Mouse (Mus musculus) cerebellum, adult 9-11 months (tissue): ENCODE results near the gene Ttl.

Source experiments
- DNase-seq: peaks from one replicate; pipeline ENCODE4 v3.0.0; 2022

The Ttl gene

DNA sequence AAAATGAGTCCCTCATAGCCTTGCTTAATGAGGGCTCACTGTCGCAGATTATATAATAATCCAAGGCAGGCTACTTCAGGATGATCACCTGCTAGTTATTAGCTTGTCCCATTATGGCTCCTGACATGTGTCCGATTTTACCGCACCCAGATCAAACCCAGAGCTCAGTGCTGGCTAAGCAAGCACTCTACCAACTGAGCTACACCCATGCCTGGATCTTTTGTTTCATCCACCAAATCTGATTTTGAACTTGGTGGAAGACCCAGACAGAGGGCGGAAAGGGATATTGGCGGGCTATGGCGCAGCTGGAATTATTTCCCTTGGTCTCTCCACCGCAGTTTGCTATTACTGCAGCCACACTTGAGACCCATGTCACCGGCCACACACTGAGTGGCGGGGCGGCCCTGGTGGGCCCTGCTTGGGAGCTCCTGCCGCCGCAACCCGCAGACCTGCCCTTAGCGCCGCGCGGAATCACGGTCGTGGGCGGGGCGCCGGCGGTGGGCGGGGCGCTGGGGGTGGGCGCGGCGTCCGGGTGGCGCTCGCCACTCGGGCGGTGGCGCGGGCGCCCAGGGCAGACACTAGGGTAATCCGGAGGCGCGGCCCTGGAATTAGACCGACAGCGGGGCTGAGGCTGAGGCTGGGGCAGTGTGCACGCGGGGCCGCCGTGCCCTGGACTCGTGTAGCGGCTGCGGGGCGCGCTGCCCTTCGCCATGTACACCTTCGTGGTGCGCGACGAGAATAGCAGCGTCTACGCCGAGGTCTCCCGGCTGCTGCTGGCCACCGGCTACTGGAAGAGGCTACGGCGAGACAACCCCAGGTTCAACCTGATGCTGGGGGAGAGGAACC is at the start of gene Ttl:
Gene Ttl, plus strand, starts transcription at position 506 of the 846 bp plus-strand sequence.
- DNase-seq: peak; percentile 82

DNA sequence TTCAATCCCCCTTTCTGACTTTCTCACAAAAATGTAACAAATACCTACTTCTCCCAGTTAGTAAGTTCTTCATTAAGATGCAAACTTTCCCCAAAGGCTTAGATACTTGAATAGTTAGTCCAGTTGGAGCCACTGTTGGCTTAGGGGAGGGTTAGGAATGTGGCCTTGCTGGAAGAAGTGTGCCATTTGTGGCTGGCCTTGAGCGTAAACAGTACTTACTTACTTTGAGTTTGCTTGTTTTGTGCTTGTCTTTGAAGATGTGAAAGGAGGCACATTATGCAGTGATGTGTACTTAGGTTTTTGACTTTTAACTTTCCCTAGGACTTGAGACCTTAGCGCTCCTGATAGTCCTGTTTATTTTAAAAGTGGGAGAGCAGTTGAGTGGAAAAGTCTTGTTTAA is 45.6 kb upstream of the Ttl start:
- DNase-seq: no peak

DNA sequence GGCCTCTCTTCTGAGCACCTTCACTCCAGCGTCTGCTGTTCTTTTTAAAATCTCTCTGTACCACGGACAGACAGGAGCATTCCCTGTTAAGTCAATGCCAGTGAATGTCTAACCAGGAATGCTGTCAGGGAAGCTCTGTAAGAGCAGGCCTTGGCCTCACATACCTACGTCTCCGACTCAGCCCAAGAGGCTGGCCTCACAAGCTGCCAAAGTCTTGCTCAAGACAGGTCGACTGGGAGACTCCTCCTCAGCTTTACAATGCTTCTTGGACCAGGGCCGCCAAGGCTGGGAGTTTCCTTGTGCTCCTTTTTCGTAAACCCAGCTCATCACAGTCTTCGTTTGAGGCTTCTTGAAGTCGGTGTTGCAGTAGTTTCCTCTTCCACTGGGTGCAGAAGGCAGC is 40.9 kb upstream of the Ttl start:
- no peak for DNase-seq

DNA sequence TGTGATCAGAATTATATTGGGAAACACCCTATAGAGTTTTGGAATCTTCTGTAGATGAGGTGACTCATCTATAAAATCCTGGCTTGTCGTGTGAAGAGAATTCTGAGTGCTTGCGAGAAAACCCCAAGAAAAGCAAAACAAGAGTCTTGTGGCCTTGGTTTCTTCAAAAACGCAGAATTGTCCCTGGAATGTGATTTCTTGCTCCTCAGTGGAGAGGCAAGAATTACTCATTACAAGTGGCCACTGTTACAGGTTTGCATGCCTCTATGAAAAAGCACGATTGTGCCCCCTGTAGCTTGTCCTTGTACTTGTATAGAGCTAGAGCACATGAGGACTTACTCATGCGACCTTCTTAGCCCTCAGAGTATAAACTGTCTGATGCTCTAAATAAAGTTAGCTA is 30.4 kb upstream of the Ttl start:
- DNase-seq: no peak

DNA sequence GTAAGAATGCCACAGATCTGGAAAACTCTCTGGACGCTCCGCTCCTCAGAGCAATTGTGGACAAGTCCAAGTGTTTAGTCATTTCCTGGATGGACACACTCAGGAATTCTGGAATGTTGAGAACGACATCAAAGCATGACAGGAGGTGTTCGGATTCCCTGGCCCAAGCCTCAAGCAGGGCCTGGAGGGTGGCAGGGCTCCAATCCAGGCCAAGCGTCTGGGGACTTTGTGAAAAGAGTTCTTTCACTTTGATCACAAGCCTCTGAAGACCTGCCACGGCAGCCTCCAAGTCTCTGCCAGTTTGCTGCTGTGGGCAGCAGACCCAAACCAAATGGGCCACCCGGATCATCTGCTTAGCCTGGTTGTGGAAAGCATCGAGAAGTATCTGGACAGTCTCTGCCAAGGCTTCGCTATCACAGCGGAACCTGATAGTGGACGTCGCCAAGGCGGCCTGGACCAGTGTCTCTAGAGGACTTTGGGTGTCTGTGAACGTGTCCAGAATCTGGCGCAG is 27.3 kb upstream of the Ttl start:
- DNase-seq: peak; percentile 24

- peak; percentile 64 for DNase-seq
Measured at GRCm38 (mm10) chr2:129038937-129039631, 26.7 kb upstream of the Ttl start.

- DNase-seq: peak; percentile 9
Measured at GRCm38 (mm10) chr2:129040567-129040966, 25.2 kb upstream of the Ttl start.

GRCm38 (mm10) chr2:129046172-129046845 is 19.4 kb upstream of the Ttl start:
- DNase-seq: no peak

GRCm38 (mm10) chr2:129046846-129047196 is 18.9 kb upstream of the Ttl start:
- DNase-seq: no peak

GRCm38 (mm10) chr2:129047811-129048210 is 17.9 kb upstream of the Ttl start, which contains the start of gene Vinac1:
TSS of gene Vinac1 (minus strand) at chr2:129048172.
- DNase-seq: no peak

- DNase-seq: no peak
Measured at GRCm38 (mm10) chr2:129052451-129052983, 13.2 kb upstream of the Ttl start.

GRCm38 (mm10) chr2:129055741-129056140 is 10.0 kb upstream of the Ttl start:
- DNase-seq: no peak

DNA sequence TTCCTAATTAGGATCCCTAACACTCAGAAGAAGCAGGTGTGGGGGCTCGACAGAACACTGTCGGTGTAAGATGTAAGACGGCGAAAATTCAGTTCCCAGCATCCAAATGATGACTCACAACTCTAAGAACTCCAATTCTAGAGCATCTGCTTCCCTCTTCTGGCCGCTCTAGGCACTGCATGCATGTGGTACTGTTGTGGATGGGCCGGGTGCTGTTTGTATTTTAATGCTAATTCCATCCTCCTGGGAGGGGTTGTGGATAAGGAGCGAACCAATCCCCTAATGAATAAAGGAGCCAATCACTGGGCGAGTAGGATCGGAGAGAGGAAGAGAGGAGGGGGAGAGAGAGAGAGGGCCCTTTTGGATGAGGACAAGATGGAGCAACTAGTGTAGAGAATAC is 9.1 kb upstream of the Ttl start:
- no peak for DNase-seq

DNA sequence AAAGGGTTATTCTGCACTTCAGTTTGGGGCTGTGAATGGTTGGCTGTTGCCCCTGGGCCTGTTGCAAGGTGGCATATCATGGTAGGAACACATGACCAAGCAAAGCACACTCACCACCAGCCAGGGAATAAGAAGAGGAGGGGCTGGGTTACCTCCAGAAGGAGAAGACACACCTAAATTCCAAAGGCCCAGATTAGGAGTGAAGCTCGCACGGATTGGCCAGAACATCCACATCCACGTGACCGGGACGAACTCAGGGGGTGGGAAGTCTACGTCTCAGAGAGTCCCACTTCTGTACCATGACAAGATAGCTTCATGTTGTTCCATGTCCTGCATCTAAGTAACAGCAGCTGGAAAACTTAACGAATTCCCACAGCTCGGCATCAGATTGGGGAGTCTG is 8.5 kb upstream of the Ttl start:
- no peak for DNase-seq

- no peak for DNase-seq
Measured at GRCm38 (mm10) chr2:129057920-129058361, 7.8 kb upstream of the Ttl start.

DNA sequence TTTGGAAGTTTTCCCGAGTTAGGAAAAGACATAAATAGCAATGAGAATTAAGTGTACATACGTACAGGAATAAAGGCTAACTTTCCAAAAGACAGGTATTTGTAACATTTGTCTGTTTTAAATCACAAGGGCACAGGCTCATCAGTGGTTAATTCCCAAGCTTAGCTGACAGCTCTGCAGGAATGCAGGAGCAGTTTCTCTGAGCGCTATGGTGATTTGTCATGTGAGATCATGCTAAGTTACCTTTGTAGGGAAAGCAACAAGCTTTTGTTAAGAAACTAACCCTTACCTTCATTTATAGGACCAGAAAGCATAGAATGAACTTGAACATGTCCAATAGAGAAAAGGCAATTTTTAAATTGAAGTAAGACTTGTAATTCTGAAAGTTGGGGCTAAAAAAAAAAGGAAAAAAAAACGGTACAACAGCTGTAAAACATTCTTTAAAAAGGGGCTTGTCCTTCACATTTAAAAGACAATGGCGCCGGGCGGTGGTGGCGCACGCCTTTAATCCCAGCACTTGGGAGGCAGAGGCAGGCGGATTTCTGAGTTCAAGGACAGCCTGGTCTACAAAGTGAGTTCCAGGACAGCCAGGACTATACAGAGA is 4.2 kb upstream of the Ttl start:
- no peak for DNase-seq

DNA sequence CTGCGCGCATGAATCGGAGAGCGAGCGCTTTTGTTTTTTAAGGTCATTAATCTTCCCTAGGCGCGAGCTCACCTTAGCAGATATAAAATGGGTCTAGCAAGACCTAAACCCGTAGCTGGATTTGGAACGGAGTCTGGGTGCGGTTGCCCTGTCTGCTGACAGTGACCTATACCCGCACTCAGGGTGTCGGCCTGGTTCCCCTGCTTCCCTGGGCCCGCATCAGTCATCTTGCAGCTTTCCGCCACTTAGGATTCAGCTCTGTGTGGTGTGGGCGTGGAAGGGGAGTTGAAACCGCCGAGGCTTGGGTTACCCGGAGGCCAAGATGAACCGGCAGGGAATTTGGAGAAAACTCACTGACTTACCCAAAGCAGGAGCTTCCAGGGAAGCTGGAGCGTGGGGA is 584 bp downstream of the Ttl start:
- DNase-seq: peak; percentile 61

GRCm38 (mm10) chr2:129070296-129070695 is 4.6 kb downstream of the Ttl start:
- no peak for DNase-seq

- DNase-seq: no peak
Measured at GRCm38 (mm10) chr2:129078313-129078712, 12.6 kb downstream of the Ttl start.

DNA sequence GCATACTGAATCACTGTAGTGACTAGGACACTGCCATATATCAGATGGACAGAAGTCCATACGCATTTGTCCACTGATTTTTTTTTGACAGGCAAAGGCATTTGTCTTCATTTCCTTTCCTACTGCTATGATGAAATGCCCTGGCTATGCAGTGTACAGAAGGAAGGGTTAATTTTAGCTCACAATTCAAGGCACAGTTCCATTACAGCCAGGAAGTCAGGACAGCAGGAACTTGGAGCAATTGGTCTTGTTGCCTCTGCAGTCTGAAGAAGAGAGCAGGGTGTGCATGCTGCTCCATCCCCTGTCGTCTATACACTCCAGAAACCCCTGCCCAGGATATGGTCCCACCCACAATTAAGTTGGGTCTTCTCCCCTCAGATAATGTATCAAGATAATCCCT is 13.5 kb downstream of the Ttl start:
- no peak for DNase-seq

DNA sequence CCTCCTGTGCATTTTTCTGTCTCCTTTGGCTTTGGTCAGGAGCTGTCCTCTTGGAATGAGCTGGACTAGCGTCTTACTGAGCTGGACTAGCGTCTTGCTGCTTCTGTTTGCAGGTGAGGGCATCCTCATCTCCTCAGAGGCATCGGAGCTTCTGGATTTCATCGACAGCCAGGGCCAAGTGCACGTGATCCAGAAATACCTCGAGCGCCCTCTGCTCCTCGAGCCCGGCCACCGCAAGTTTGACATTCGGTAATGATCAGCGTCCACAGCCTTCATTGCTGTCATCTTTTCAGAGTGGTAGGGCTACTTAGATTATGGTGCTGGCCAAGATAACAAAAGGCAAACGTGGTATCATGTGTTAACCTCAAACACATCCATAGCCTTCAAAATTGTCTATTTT is 15.4 kb downstream of the Ttl start:
- no peak for DNase-seq

DNA sequence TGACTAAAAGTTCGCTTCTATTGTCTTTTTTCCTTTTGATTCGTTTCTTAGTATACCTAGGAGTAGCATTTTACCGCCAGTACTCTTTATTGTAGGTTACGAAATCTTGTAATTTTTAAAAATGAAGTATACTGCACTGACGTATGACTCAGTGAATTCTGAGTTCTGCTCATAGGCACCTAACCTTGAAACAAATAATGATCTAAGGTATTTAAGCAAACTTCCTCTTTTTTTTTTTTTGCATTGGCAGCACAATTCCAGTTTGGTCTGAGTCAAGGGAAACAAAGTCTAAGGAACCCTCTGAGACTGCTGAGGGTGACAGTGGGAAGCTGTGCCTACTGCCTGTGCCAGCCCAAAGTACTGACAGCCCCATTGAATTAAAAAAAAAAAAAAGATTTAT is 17.8 kb downstream of the Ttl start:
- DNase-seq: no peak

- DNase-seq: no peak
Measured at GRCm38 (mm10) chr2:129084959-129085358, 19.2 kb downstream of the Ttl start.
